Mouse (Mus musculus) cortical plate, adult 2 months (tissue): ENCODE measurements around the gene Klri2. TPM values are rescaled to one million over a fixed set of nuclear protein-coding genes. Genes with fewer than 3 reads are reported as not detected.
"Not testable (repeated sequence)": the region's sequence is repeated elsewhere in the genome, so short reads cannot be mapped to it uniquely, and the experiment has no call there.

Experiments used
- H3K27ac ChIP-seq: fragments of 200-500 bp; 2 replicates; pipeline ENCODE4 v1.5.1; 2012; ENCODE audit warnings: low read length, control low read depth, inconsistent platforms; ENCODE audit not compliant: insufficient read depth
- H3K4me1 ChIP-seq: fragments of 200-500 bp; 2 replicates; pipeline ENCODE4 v1.6.1; 2011; ENCODE audit warnings: low read length; ENCODE audit not compliant: control insufficient read depth, insufficient read depth
- H3K4me3 ChIP-seq: fragments of 200-500 bp; 2 replicates; pipeline ENCODE4 v1.5.1; 2011; ENCODE audit warnings: mild to moderate bottlenecking, low read length, control low read depth; ENCODE audit not compliant: insufficient read depth
- CTCF ChIP-seq: fragments of 200-500 bp; IDR thresholded peaks from 2 replicates; pipeline ENCODE4 v1.5.1; 2011; ENCODE audit warnings: mild to moderate bottlenecking, control low read depth, low read length; ENCODE audit not compliant: insufficient read depth; ENCODE audit errors: extremely low read depth
- POLR2A ChIP-seq: fragments of 200-500 bp; IDR thresholded peaks from 2 replicates; pipeline ENCODE4 v1.6.1; 2011; ENCODE audit warnings: mild to moderate bottlenecking, low read length, control low read depth; ENCODE audit not compliant: insufficient read depth; ENCODE audit errors: extremely low read depth
- polyA plus RNA-seq: library from polyadenylated mRNA; depleted of rRNA; stranded (reverse); fragments of >200 nt; gene quantifications from 2 replicates; pipeline ENCODE4 v1.2.3, GENCODE M21; 2012; rRNA removed

Klri2 gene
- polyA plus RNA-seq: 0.02 TPM in 2 replicates

- TF ChIP-seq CTCF (no peak), POLR2A (no peak)
Observed at GRCm38 (mm10) chr6:129740069-129740721, at the start of gene Klri2. Gene Klri2 (minus strand): TSS chr6:129740484.

GRCm38 (mm10) chr6:129784170-129784569 is 43.9 kb upstream of the Klri2 start, which contains the start of gene Gm156:
Gene Gm156 (minus strand): TSS chr6:129784270.
- not testable (repeated sequence) for H3K27ac ChIP-seq, H3K4me1 ChIP-seq, H3K4me3 ChIP-seq

More at GRCm38 (mm10) chr6:129740069-129740721, at the start of gene Klri2:
- Histone ChIP-seq H3K27ac (no peak within 1 kb of the TSS), H3K4me1 (no peaks in the 10 kb centered on the region), H3K4me3 (no peak within 1 kb of the TSS)

- no peak overlapping the region for H3K4me3 ChIP-seq
- TF ChIP-seq POLR2A (no peak), CTCF (no peak)
- no peaks in the 10 kb centered on the region for H3K4me1 ChIP-seq
- no peak overlapping the region for H3K27ac ChIP-seq
Observed at GRCm38 (mm10) chr6:129747654-129748032, 7.4 kb upstream of the Klri2 start.

GRCm38 (mm10) chr6:129747016-129747653 is 6.9 kb upstream of the Klri2 start:
- Histone ChIP-seq H3K4me1 (no peaks in the 10 kb centered on the region), H3K4me3 (no peak overlapping the region), H3K27ac (no peak overlapping the region)
- TF ChIP-seq POLR2A: no peak
- no peak for TF ChIP-seq CTCF

GRCm38 (mm10) chr6:129746151-129746550 is 5.9 kb upstream of the Klri2 start:
- Histone ChIP-seq H3K27ac (no peak overlapping the region), H3K4me3 (no peak overlapping the region), H3K4me1 (no peaks in the 10 kb centered on the region)
- TF ChIP-seq CTCF (no peak), POLR2A (no peak)

GRCm38 (mm10) chr6:129736414-129736813 is 3.9 kb downstream of the Klri2 start:
- TF ChIP-seq POLR2A (no peak), CTCF (no peak)
- no peak overlapping the region for H3K27ac ChIP-seq

GRCm38 (mm10) chr6:129727237-129727636 is 13.0 kb downstream of the Klri2 start:
- H3K4me3 ChIP-seq: no peak overlapping the region
- no peak for TF ChIP-seq POLR2A
- no peak for TF ChIP-seq CTCF
- no peak overlapping the region for H3K27ac ChIP-seq

More at GRCm38 (mm10) chr6:129736414-129736813, 3.9 kb downstream of the Klri2 start:
- H3K4me3 ChIP-seq: no peak overlapping the region
- H3K4me1 ChIP-seq: no peaks in the 10 kb centered on the region

GRCm38 (mm10) chr6:129721390-129721789 is 18.9 kb downstream of the Klri2 start:
- H3K27ac ChIP-seq: no peak overlapping the region
- H3K4me1 ChIP-seq: no peaks in the 10 kb centered on the region
- no peak overlapping the region for H3K4me3 ChIP-seq
- TF ChIP-seq POLR2A: no peak
- no peak for TF ChIP-seq CTCF

More at GRCm38 (mm10) chr6:129727237-129727636, 13.0 kb downstream of the Klri2 start:
- H3K4me1 ChIP-seq: no peaks in the 10 kb centered on the region

GRCm38 (mm10) chr6:129720487-129720886 is 19.8 kb downstream of the Klri2 start:
- Histone ChIP-seq H3K27ac (no peak overlapping the region), H3K4me3 (no peak overlapping the region), H3K4me1 (no peaks in the 10 kb centered on the region)
- no peak for TF ChIP-seq CTCF
- no peak for TF ChIP-seq POLR2A

GRCm38 (mm10) chr6:129717032-129717431 is 23.3 kb downstream of the Klri2 start, which contains the start of gene Klri1:
Gene Klri1 (minus strand): TSS chr6:129717132.
- H3K27ac ChIP-seq: no peak within 1 kb of the TSS
- no peak for TF ChIP-seq CTCF
- TF ChIP-seq POLR2A: no peak
- H3K4me3 ChIP-seq: no peak within 1 kb of the TSS
- no peaks in the 10 kb centered on the region for H3K4me1 ChIP-seq

GRCm38 (mm10) chr6:129713566-129713965 is 26.7 kb downstream of the Klri2 start:
- TF ChIP-seq CTCF (no peak), POLR2A (no peak)
- Histone ChIP-seq H3K4me1 (no peaks in the 10 kb centered on the region), H3K4me3 (no peak overlapping the region), H3K27ac (no peak overlapping the region)

- not testable (repeated sequence) for H3K4me1 ChIP-seq, H3K4me3 ChIP-seq, H3K27ac ChIP-seq
Observed at GRCm38 (mm10) chr6:129691436-129691835, 48.8 kb downstream of the Klri2 start.
